Mouse (Mus musculus) stomach, postnatal 0 days (tissue): ENCODE measurements around the gene Txndc12. TPM values are rescaled to one million over a fixed set of nuclear protein-coding genes. Genes with fewer than 3 reads are reported as not detected.

Experiments
- ATAC-seq: fragments of 200-750 bp; cut with Nextera tagmentation; 2 replicates; pipeline ENCODE4 v1.8.0; 2017; ENCODE audit not compliant: low FRiP score, low TSS enrichment
- DNase-seq: peaks from one replicate; pipeline ENCODE4 v3.0.0-alpha.2; 2016; ENCODE audit warnings: low spot score
- H3K27ac ChIP-seq: fragments of 300-500 bp; sonication (generic); replicated peaks from 2 replicates; pipeline ENCODE4 v1.5.1; 2014; ENCODE audit warnings: mild to moderate bottlenecking, control low read depth
- H3K27me3 ChIP-seq: fragments of 300-500 bp; sonication (generic); 2 replicates; pipeline ENCODE4 v1.6.1; 2014; ENCODE audit warnings: low read length; ENCODE audit not compliant: control insufficient read depth, insufficient read depth
- H3K36me3 ChIP-seq: fragments of 300-500 bp; sonication (generic); 2 replicates; pipeline ENCODE4 v1.6.1; 2014; ENCODE audit warnings: low read length, mixed read lengths; ENCODE audit not compliant: control insufficient read depth, insufficient read depth
- H3K4me1 ChIP-seq: fragments of 300-500 bp; sonication (generic); replicated peaks from 2 replicates; pipeline ENCODE4 v1.6.1; 2014; ENCODE audit warnings: antibody characterized with exemption; ENCODE audit not compliant: control insufficient read depth, insufficient read depth
- H3K4me2 ChIP-seq: fragments of 300-500 bp; sonication (generic); replicated peaks from 2 replicates; pipeline ENCODE4 v1.6.1; 2014; ENCODE audit warnings: low read depth, mild to moderate bottlenecking, control low read depth, moderate library complexity
- H3K4me3 ChIP-seq: fragments of 300-500 bp; sonication (generic); 2 replicates; pipeline ENCODE4 v1.5.1; 2014; ENCODE audit warnings: low read depth, low read length, control low read depth
- H3K9ac ChIP-seq: fragments of 300-500 bp; sonication (generic); 2 replicates; pipeline ENCODE4 v1.6.1; 2014; ENCODE audit warnings: mild to moderate bottlenecking, low read length, control low read depth, mixed read lengths
- H3K9me3 ChIP-seq: fragments of 300-500 bp; sonication (generic); 2 replicates; pipeline ENCODE4 v1.6.1; 2016; ENCODE audit warnings: low read length; ENCODE audit not compliant: control insufficient read depth
- CTCF ChIP-seq: IDR thresholded peaks from 2 replicates; pipeline ENCODE4 v1.5.1; 2016; ENCODE audit warnings: antibody characterized with exemption, low read depth, mild to moderate bottlenecking, moderate library complexity
- EP300 ChIP-seq: optimal IDR thresholded peaks from 2 replicates; pipeline ENCODE3; 2016; ENCODE audit warnings: antibody characterized with exemption
- WGBS: fragments of 180-500 bp; shearing (Covaris S2); extraction: QIAGEN DNeasy Blood & Tissue Kit; methylation state at CpG from one replicate; pipeline ENCODE4 v1.1.7; 2014; 5-methylcytosine and 5-hydroxymethylcytosine counted together
- polyA plus RNA-seq: library from polyadenylated mRNA; unstranded; fragments of >200 nt; fragmentation: Nextera tagmentation; extraction: Ambion mirVana; gene quantifications from 2 replicates; pipeline ENCODE4 v1.2.1, GENCODE M21; 2015

The Txndc12 gene
- polyA plus RNA-seq, 1 experiment from 2014 or later, result 66.7 TPM

- Histone ChIP-seq H3K4me2 (no peak overlapping the region), H3K27me3 (no peaks in the 10 kb centered on the region), H3K36me3 (no peaks in the 10 kb centered on the region), H3K9me3 (no peaks in the 10 kb centered on the region), H3K9ac (no peak overlapping the region), H3K4me1 (no peaks in the 10 kb centered on the region), H3K27ac (no peak overlapping the region), H3K4me3 (no peak overlapping the region)
- no peak for DNase-seq
- WGBS, result 60% methylated on average over 6 of the region's 6 CpGs
- ATAC-seq, result no peak
- TF ChIP-seq CTCF, result no peak
- no peak for TF ChIP-seq EP300
Observed at GRCm38 (mm10) chr4:108904076-108904475, 69.7 kb downstream of the Txndc12 start.

- Histone ChIP-seq H3K27me3 (no peaks in the 10 kb centered on the region), H3K9me3 (no peaks in the 10 kb centered on the region), H3K4me2 (no peak overlapping the region), H3K36me3 (no peaks in the 10 kb centered on the region), H3K9ac (no peak overlapping the region), H3K27ac (no peak overlapping the region), H3K4me3 (no peak overlapping the region), H3K4me1 (no peaks in the 10 kb centered on the region)
- no peak for ATAC-seq
- WGBS, result 83% methylated on average over 10 of the region's 10 CpGs
- TF ChIP-seq CTCF, result no peak
- no peak for TF ChIP-seq EP300
- DNase-seq, result no peak
Observed at GRCm38 (mm10) chr4:108904790-108905189, 70.4 kb downstream of the Txndc12 start.

- DNase-seq (no peak), ATAC-seq (no peak)
- H3K27me3 ChIP-seq, result no peaks in the 10 kb centered on the region
- TF ChIP-seq EP300, result no peak
- TF ChIP-seq CTCF, result no peak
- H3K9ac ChIP-seq, result no peak overlapping the region
- no peak overlapping the region for H3K4me2 ChIP-seq
- no peaks in the 10 kb centered on the region for H3K36me3 ChIP-seq
- no peaks in the 10 kb centered on the region for H3K4me1 ChIP-seq
- no peaks in the 10 kb centered on the region for H3K9me3 ChIP-seq
- no peak overlapping the region for H3K4me3 ChIP-seq
- WGBS, result 12% methylated on average over 6 of the region's 6 CpGs
- no peak overlapping the region for H3K27ac ChIP-seq
Observed at GRCm38 (mm10) chr4:108905859-108906258, 71.5 kb downstream of the Txndc12 start.

GRCm38 (mm10) chr4:108907475-108907874 is 73.1 kb downstream of the Txndc12 start:
- Histone ChIP-seq H3K27ac (no peak overlapping the region), H3K4me2 (no peak overlapping the region), H3K9me3 (no peaks in the 10 kb centered on the region), H3K9ac (no peak overlapping the region), H3K27me3 (no peaks in the 10 kb centered on the region), H3K4me1 (no peaks in the 10 kb centered on the region), H3K4me3 (no peak overlapping the region), H3K36me3 (no peaks in the 10 kb centered on the region)
- no peak for TF ChIP-seq CTCF
- TF ChIP-seq EP300, result no peak
- no peak for DNase-seq
- ATAC-seq, result peak; percentile 84

GRCm38 (mm10) chr4:108909872-108910425 is 75.5 kb downstream of the Txndc12 start:
- Histone ChIP-seq H3K36me3 (no peaks in the 10 kb centered on the region), H3K27ac (no peak overlapping the region), H3K4me1 (no peaks in the 10 kb centered on the region), H3K27me3 (no peaks in the 10 kb centered on the region), H3K9me3 (no peaks in the 10 kb centered on the region), H3K4me2 (no peak overlapping the region), H3K4me3 (no peak overlapping the region), H3K9ac (no peak overlapping the region)
- 54% methylated on average over 8 of the region's 8 CpGs for WGBS
- DNase-seq (no peak), ATAC-seq (no peak)
- no peak for TF ChIP-seq CTCF
- TF ChIP-seq EP300, result no peak

Other genes starting within 250 kb of the Txndc12 start
- 20.9 and 23.1 TPM in 2 replicates for gene Cc2d1b, start 214.7 kb upstream of the Txndc12 start, polyA plus RNA-seq
- 0.99 and 1.1 TPM in 2 replicates for gene 3110021N24Rik, start 115.0 kb upstream of the Txndc12 start, polyA plus RNA-seq
- 2.6 and 3.0 TPM in 2 replicates for gene Zfyve9, start 53.8 kb upstream of the Txndc12 start, polyA plus RNA-seq
- gene Btf3l4, start 987 bp upstream of the Txndc12 start, polyA plus RNA-seq, result 114 TPM in 2 replicates
- gene Kti12, start 13.2 kb downstream of the Txndc12 start, polyA plus RNA-seq, result 30.9 TPM in 2 replicates
- 0.38 and 0.99 TPM in 2 replicates for gene A730015C16Rik, start 14.0 kb downstream of the Txndc12 start, polyA plus RNA-seq
- 11.6 and 11.9 TPM in 2 replicates for gene Rab3b, start 44.5 kb downstream of the Txndc12 start, polyA plus RNA-seq
- gene Nrd1, start 166.1 kb downstream of the Txndc12 start, polyA plus RNA-seq, result 53.5 and 62.0 TPM in 2 replicates